Mouse (Mus musculus) C2C12 (cell line): ENCODE data around the gene Sun3. TPM values are rescaled to one million over a fixed set of nuclear protein-coding genes. Genes with fewer than 3 reads are reported as not detected.

Experiments
- H3K27me3 ChIP-seq: one replicate; pipeline ENCODE4 v1.6.1; 2011; ENCODE audit not compliant: control insufficient read depth, insufficient read depth, insufficient read length
- H3K36me3 ChIP-seq: one replicate; pipeline ENCODE4 v1.6.1; 2011; ENCODE audit not compliant: control insufficient read depth, insufficient read depth
- H3K4me3 ChIP-seq: one replicate; pipeline ENCODE4 v1.5.1; 2011; ENCODE audit warnings: mild to moderate bottlenecking, control low read depth; ENCODE audit not compliant: poor library complexity, insufficient read depth, severe bottlenecking
- H3K79me2 ChIP-seq: one replicate; pipeline ENCODE4 v1.6.1; 2011; ENCODE audit not compliant: control insufficient read depth, insufficient read depth
- H3K79me3 ChIP-seq: one replicate; pipeline ENCODE4 v1.6.1; 2011; ENCODE audit warnings: low read depth, control low read depth
- H3ac ChIP-seq: one replicate; pipeline ENCODE3; 2011; ENCODE audit warnings: low read depth; ENCODE audit not compliant: control insufficient read depth, insufficient read length
- CEBPB ChIP-seq: IDR thresholded peaks from one replicate; pipeline ENCODE4 v1.6.1; 2011; ENCODE audit warnings: low read depth, mild to moderate bottlenecking, control low read depth, moderate library complexity
- CTCF ChIP-seq: IDR thresholded peaks from one replicate; pipeline ENCODE4 v1.5.1; 2011; ENCODE audit not compliant: control insufficient read depth, insufficient read depth, insufficient read length
- FOSL1 ChIP-seq: IDR thresholded peaks from one replicate; pipeline ENCODE4 v1.8.0; 2011; ENCODE audit warnings: mild to moderate bottlenecking, low read length; ENCODE audit not compliant: poor library complexity, insufficient read depth, severe bottlenecking
- MAX ChIP-seq: IDR thresholded peaks from one replicate; pipeline ENCODE4 v1.6.1; 2011; ENCODE audit warnings: mild to moderate bottlenecking, control low read depth
- MYOD1 ChIP-seq: IDR thresholded peaks from one replicate; pipeline ENCODE4 v1.6.1; 2011; ENCODE audit warnings: low read depth; ENCODE audit not compliant: control insufficient read depth, insufficient read length
- MYOG ChIP-seq: IDR thresholded peaks from one replicate; pipeline ENCODE4 v1.6.1; 2011; ENCODE audit not compliant: control insufficient read depth, insufficient read length; ENCODE audit errors: extremely low read depth
- USF1 ChIP-seq: IDR thresholded peaks from one replicate; pipeline ENCODE4 v1.6.1; 2011; ENCODE audit warnings: low read depth, mild to moderate bottlenecking, control low read depth, moderate library complexity
- polyA plus RNA-seq: library from polyadenylated mRNA; unstranded; fragments of >200 nt; fragmentation: generic; extraction: Trizol; gene quantifications from one replicate; pipeline ENCODE4 v1.2.1, GENCODE M21; 2012; ENCODE audit warnings: missing spikeins

The Sun3 gene
- polyA plus RNA-seq, 1 experiment: not detected

GRCm38 (mm10) chr11:9025211-9025610 is 23.6 kb downstream of the Sun3 start:
- H3K4me3 ChIP-seq: no peak overlapping the region
- H3K27me3 ChIP-seq: peaks cover 10% of the 10 kb centered on the region
- no peak for TF ChIP-seq USF1
- TF ChIP-seq FOSL1: no peak
- TF ChIP-seq MAX: no peak
- TF ChIP-seq MYOG: no peak
- no peak for TF ChIP-seq CTCF
- no peak for TF ChIP-seq CEBPB
- TF ChIP-seq MYOD1: no peak
- no peaks in the 10 kb centered on the region for H3K79me3 ChIP-seq
- H3K79me2 ChIP-seq: no peaks in the 10 kb centered on the region
- H3K36me3 ChIP-seq: no peaks in the 10 kb centered on the region
- H3ac ChIP-seq: no peak overlapping the region

GRCm38 (mm10) chr11:9024782-9025181 is 24.0 kb downstream of the Sun3 start:
- H3K79me2 ChIP-seq: no peaks in the 10 kb centered on the region
- no peak overlapping the region for H3ac ChIP-seq
- H3K79me3 ChIP-seq: no peaks in the 10 kb centered on the region
- no peaks in the 10 kb centered on the region for H3K36me3 ChIP-seq
- TF ChIP-seq CEBPB (no peak), USF1 (no peak), FOSL1 (no peak), MYOG (no peak), MYOD1 (no peak), CTCF (no peak), MAX (no peak)
- H3K4me3 ChIP-seq: no peak overlapping the region
- peaks cover 10% of the 10 kb centered on the region for H3K27me3 ChIP-seq

GRCm38 (mm10) chr11:9020207-9020606 is 28.6 kb downstream of the Sun3 start:
- no peaks in the 10 kb centered on the region for H3K79me2 ChIP-seq
- no peak overlapping the region for H3K4me3 ChIP-seq
- peaks cover 5% of the 10 kb centered on the region for H3K27me3 ChIP-seq
- no peak overlapping the region for H3ac ChIP-seq
- H3K36me3 ChIP-seq: no peaks in the 10 kb centered on the region
- TF ChIP-seq CEBPB (no peak), CTCF (no peak), FOSL1 (no peak), MAX (no peak), USF1 (no peak), MYOG (no peak), MYOD1 (no peak)
- no peaks in the 10 kb centered on the region for H3K79me3 ChIP-seq

GRCm38 (mm10) chr11:9018491-9019267 is 30.1 kb downstream of the Sun3 start:
- Histone ChIP-seq H3K79me2 (no peaks in the 10 kb centered on the region), H3K79me3 (no peaks in the 10 kb centered on the region), H3K36me3 (no peaks in the 10 kb centered on the region), H3K4me3 (no peak overlapping the region), H3K27me3 (no peaks in the 10 kb centered on the region), H3ac (no peak overlapping the region)
- no peak for TF ChIP-seq MYOG
- no peak for TF ChIP-seq USF1
- TF ChIP-seq CTCF: no peak
- TF ChIP-seq MAX: no peak
- no peak for TF ChIP-seq CEBPB
- no peak for TF ChIP-seq MYOD1
- no peak for TF ChIP-seq FOSL1

- Histone ChIP-seq H3K27me3 (no peaks in the 10 kb centered on the region), H3K36me3 (no peaks in the 10 kb centered on the region), H3K4me3 (no peak overlapping the region), H3K79me2 (peaks cover 14% of the 10 kb centered on the region), H3ac (no peak overlapping the region), H3K79me3 (peaks cover 5% of the 10 kb centered on the region)
- no peak for TF ChIP-seq CTCF
Measured at GRCm38 (mm10) chr11:9014740-9015139, 34.1 kb downstream of the Sun3 start.

GRCm38 (mm10) chr11:9011348-9011747 is 37.4 kb downstream of the Sun3 start:
- peak overlapping the region; percentile 91 for H3ac ChIP-seq
- no peaks in the 10 kb centered on the region for H3K27me3 ChIP-seq
- H3K4me3 ChIP-seq: peak overlapping the region; percentile 51
- peaks cover 14% of the 10 kb centered on the region for H3K79me3 ChIP-seq
- no peak for TF ChIP-seq CTCF
- no peak for TF ChIP-seq MAX
- TF ChIP-seq USF1: no peak
- TF ChIP-seq MYOD1: no peak
- TF ChIP-seq FOSL1: no peak
- no peak for TF ChIP-seq CEBPB
- no peak for TF ChIP-seq MYOG
- H3K36me3 ChIP-seq: peaks cover 15% of the 10 kb centered on the region
- peaks cover 35% of the 10 kb centered on the region for H3K79me2 ChIP-seq
